Mouse (Mus musculus) embryonic fibroblast, embryonic 13.5 days (primary cell): ENCODE results near the gene Xylb. TPM values are rescaled to one million over a fixed set of nuclear protein-coding genes. Genes with fewer than 3 reads are reported as not detected.

Experiments
- H3K27ac ChIP-seq: 2 replicates; pipeline ENCODE4 v1.5.1; 2012; ENCODE audit warnings: low read length, control low read depth, inconsistent platforms; ENCODE audit not compliant: insufficient read depth
- H3K4me1 ChIP-seq: 2 replicates; pipeline ENCODE4 v1.6.1; 2011; ENCODE audit warnings: low read length; ENCODE audit not compliant: control insufficient read depth, insufficient read depth
- H3K4me3 ChIP-seq: 2 replicates; pipeline ENCODE4 v1.5.1; 2011; ENCODE audit warnings: mild to moderate bottlenecking, control low read depth, low read length; ENCODE audit not compliant: insufficient read depth
- CTCF ChIP-seq: IDR thresholded peaks from 2 replicates; pipeline ENCODE4 v1.5.1; 2011; ENCODE audit warnings: mild to moderate bottlenecking, control low read depth, low read length, moderate library complexity, borderline replicate concordance; ENCODE audit not compliant: insufficient read depth
- POLR2A ChIP-seq: IDR thresholded peaks from 2 replicates; pipeline ENCODE4 v1.6.1; 2011; ENCODE audit warnings: low read depth, mild to moderate bottlenecking, control low read depth, low read length, moderate library complexity
- polyA plus RNA-seq: library from polyadenylated mRNA; stranded (reverse); fragments of >200 nt; gene quantifications from 2 replicates; pipeline ENCODE4 v1.2.4, GENCODE M21; 2011; ENCODE audit warnings: low read depth; ENCODE audit not compliant: missing spikeins, insufficient read length

The Xylb gene
- polyA plus RNA-seq, 1 experiment: 4.1 TPM

DNA sequence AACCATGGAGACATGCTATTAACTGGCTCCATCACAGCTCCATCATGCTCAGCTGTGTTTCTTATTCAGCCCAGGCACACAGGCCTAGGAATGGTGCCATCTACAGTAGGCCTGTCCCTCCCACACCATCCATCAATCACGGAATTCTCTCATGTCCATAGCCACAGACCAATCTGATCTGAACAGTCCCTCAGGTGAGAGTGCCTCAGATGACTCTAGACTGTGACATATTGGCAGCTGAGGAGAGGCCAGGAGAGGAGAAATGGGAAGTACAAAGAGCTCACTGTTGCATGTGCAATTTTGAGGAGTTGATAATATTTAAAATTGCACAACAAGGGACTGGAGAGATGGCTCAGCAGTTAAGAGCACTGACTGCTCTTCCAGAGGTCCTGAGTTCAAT is 37.6 kb downstream of the Xylb start:
- no peak for TF ChIP-seq POLR2A
- TF ChIP-seq CTCF: no peak
- no peak overlapping the region for H3K4me3 ChIP-seq
- no peak overlapping the region for H3K27ac ChIP-seq
- no peaks in the 10 kb centered on the region for H3K4me1 ChIP-seq

DNA sequence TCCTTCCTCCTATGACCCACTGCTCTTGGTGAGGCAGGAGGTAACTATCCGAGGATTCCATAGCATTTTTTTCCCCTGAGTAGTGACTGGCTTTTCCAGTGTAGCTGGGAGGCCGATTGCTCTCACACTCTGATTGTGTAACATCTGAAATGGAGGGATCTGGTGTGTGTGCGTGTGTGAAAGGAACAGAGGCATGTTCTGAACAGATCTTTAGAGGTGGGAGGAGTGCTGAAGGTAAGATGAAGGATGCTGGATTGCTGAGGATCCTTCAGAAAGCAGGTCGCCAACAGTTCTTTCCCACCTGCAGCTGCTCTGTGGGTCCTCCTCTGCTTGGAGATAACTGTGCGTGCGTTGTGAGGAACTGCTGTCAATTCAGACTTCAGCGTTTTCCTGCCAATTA is 44.2 kb downstream of the Xylb start:
- H3K4me3 ChIP-seq: peak overlapping the region; percentile 24
- H3K27ac ChIP-seq: no peak overlapping the region
- H3K4me1 ChIP-seq: peaks cover 3% of the 10 kb centered on the region; the same call in 1 of the 2 replicates
- TF ChIP-seq POLR2A: no peak
- TF ChIP-seq CTCF: no peak

DNA sequence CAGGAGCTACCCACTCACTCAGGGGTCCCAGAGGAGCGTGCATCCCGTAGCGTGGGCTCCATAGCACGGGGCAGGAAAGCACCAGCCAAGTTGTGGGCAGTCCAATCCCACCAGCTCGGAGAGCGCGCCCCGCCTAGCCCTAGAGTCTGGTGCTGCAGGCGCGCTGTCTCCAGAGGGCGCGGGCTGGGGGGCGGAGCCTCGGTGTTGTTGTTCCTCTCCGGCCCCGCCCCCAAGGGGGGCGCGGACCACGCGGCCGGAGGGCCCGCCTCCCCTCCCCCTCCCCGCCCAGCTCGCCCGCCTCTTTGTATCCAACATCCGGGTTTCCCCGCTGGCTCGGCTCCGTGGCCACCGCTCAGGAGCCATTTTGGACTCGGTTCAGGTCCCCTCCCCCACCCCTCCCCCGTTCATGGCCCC is 44.6 kb downstream of the Xylb start, which contains the start of gene Acvr2b:
Acvr2b (plus strand) TSS at position 318 of the 414 bp plus-strand sequence.
- H3K4me1 ChIP-seq: peaks cover 3% of the 10 kb centered on the region; the same call in 1 of the 2 replicates
- TF ChIP-seq POLR2A (no peak), CTCF (no peak)
- no peak within 1 kb of the TSS for H3K27ac ChIP-seq
- peak within 1 kb of the TSS; percentile 60 for H3K4me3 ChIP-seq

DNA sequence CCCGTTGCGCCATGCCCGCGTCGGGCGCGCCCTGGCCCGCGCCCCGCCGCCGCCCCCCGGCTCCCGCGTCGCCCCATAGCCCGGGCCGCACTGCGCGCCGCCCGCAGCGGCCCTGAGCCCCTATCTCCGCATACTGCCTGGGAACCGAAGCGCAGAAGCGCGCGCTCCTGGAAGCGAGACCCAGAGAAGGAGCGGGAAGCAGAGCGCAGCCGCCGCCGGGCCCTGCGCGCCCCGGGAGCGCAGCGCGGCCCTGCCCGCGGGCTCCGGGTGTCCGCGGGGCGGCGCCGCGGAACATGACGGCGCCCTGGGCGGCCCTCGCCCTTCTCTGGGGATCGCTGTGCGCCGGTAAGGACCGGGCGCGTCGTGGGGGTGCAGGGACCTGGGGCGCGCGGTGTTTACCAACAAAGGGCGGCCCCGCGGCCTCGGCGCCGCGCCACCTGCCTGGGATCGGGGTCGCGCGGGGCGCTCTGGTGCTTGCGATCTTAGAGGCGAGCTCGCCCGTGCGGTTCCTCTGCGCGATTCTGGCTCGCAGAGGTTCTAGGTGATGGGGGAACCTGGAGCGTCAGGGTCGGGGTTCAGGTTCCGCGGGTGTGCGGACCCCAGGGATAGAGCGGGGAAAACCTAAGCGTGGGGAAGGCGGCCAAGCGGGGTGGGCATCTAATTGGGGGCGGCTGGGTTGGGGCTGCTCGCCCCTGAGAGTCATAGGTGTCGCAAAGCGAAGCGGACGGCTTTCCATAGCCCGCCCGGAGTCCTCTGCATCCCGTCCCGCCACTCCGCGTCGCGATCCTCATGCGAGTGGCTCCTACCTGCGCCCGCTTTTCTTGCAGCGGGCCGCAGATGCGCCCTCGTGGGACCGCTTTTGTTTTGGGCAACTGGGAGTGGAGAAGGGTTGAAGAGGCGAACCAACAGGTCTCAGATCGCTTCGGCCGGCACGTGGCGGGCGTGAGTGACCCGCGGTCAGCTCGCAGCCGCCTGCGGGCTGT is 45.4 kb downstream of the Xylb start:
- H3K4me3 ChIP-seq: peak overlapping the region; percentile 60
- TF ChIP-seq POLR2A: no peak
- TF ChIP-seq CTCF: no peak
- no peak overlapping the region for H3K27ac ChIP-seq
- peaks cover 3% of the 10 kb centered on the region; the same call in 1 of the 2 replicates for H3K4me1 ChIP-seq

DNA sequence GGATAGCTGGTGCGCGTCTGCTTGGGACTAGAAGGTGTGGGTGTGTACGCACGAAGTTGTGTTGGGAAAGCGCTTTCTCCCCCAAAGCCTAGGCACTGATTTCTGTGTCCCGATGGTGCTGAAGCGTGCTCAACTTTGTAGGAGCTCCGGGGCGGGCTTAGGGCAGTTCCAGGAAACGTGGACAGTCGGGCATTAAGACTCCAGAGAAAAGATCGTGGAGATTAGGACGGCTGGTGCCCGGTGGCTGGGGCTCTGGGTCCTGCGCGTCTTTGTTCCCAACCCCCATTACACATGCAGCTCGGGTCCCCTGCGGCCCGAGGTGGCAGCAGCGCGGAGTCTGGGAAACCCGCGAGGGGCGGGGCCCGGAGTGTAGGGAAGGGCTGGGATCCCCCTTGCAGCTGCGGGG is 46.1 kb downstream of the Xylb start:
- H3K27ac ChIP-seq: no peak overlapping the region
- H3K4me1 ChIP-seq: peaks cover 3% of the 10 kb centered on the region; the same call in 1 of the 2 replicates
- peak overlapping the region; percentile 60 for H3K4me3 ChIP-seq
- TF ChIP-seq POLR2A (no peak), CTCF (no peak)

DNA sequence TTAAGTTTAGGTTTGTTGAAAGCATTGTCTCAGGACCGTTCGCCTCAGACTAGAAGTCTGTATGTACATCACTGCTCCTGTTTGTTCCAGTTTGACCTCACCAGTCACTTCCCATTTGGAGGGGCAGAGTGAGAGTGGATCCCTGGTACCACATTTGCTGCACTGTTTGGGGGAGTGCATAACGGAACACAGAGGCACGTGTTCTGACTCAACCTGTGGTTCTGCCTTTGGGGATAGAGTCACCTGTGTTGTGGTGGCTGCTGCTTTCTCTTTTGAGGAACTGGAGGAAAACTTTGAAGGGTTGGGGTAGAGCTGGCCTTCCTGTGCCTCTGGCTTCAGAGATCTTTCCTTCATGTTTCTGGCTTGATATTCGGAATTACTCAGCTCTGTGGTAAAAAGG is 46.9 kb downstream of the Xylb start:
- Histone ChIP-seq H3K4me1 (peaks cover 3% of the 10 kb centered on the region; the same call in 1 of the 2 replicates), H3K4me3 (no peak overlapping the region), H3K27ac (no peak overlapping the region)
- TF ChIP-seq POLR2A: no peak
- no peak for TF ChIP-seq CTCF

DNA sequence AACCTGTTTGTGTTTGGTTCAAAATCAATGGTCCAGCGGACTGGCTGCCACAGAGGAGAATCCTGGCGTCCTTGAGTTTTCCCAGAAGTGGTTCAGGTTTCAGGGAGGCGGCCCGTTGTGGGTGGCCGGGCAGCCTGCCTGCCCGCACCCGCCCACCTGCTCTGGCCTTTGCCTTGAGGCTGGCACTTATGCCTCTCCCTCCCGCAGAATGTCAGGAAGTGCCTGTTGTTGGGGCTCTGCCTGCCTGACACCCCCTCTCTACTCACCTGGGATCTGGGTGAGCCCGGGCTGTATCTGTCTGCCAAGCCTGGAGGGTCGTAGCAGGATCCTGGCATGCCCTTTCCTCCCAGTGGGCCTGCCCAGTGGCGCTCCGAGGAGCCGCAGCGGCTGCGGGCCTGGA is 50.7 kb downstream of the Xylb start:
- TF ChIP-seq POLR2A (no peak), CTCF (no peak)
- Histone ChIP-seq H3K27ac (no peak overlapping the region), H3K4me3 (no peak overlapping the region), H3K4me1 (no peaks in the 10 kb centered on the region)

DNA sequence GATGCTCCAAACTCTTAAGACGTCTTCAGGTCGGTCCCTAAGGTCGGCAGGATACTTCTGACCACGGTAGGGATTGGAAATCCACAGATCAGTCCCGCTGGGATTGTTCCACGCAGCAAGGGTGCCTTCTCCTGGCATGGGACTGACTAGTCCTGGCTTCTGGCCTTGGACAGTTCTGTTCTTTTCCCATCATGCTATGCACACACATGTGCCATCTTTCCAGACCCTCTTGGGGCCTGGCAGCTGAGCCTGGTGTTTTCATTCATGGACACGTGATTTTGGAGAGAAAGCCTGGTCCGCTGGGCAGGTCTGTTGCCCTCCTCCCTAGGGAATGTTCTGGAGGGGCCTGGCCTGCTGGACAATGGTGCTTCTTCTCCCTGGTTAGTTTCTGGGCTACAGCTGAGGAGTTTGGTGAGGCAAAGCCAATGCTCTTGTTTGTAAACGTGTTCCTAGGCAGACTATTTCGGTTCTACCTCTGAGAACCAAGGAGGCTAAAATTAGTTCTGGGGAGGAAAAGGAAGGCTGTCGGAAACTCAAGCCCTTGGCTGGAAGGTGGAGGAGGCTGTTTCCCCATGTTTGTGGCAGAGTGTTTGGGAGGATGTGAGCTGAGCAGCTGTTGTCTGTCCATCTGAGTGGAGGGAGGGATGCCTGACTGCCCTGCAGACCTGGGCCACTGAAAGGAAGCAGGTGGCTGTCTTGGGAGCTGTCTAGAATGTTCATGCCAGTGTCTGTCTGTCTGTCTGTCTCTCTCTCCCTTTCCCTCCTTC is 51.9 kb downstream of the Xylb start:
- H3K4me1 ChIP-seq: no peaks in the 10 kb centered on the region
- TF ChIP-seq CTCF (no peak), POLR2A (no peak)
- no peak overlapping the region for H3K4me3 ChIP-seq
- no peak overlapping the region for H3K27ac ChIP-seq

DNA sequence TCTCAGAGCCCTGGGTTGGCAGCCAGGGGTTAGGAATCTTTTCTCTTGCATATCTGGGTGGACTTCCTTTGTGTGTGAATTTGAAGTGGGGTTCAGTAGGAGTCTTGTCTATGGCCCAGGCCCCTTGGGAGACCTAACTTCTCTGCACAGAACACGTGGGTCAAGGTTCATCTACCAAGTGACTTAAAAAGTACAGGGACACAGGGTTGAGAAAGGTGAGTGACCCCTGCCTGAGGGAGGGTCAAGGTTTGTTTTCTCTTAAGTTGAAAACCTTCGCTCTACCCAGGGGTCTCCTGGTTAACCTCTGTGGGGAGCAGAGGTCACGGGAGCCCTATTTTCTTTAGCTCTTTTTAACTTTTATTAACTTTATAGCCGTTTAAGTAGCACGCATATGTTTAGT is 52.7 kb downstream of the Xylb start:
- H3K4me3 ChIP-seq: no peak overlapping the region
- TF ChIP-seq POLR2A: no peak
- TF ChIP-seq CTCF: no peak
- H3K27ac ChIP-seq: no peak overlapping the region
- H3K4me1 ChIP-seq: no peaks in the 10 kb centered on the region
